Mouse (Mus musculus) forebrain, embryonic 11.5 days (tissue): Measurements from ENCODE around the gene Nudt22. TPM values are rescaled to one million over a fixed set of nuclear protein-coding genes. Genes with fewer than 3 reads are reported as not detected.

ENCODE experiments used
- ATAC-seq: fragments of 200-750 bp; cut with Nextera tagmentation; replicated peaks from 2 replicates; pipeline ENCODE4 v1.8.0; 2017; ENCODE audit warnings: moderate TSS enrichment; ENCODE audit not compliant: low FRiP score
- DNase-seq: peaks from one replicate; pipeline ENCODE4 v3.0.0-alpha.2; 2017; ENCODE audit warnings: low spot score
- H3K27ac ChIP-seq: fragments of 300-500 bp; sonication (generic); 2 replicates; pipeline ENCODE4 v1.5.1; 2014; ENCODE audit warnings: low read depth, low read length
- H3K27me3 ChIP-seq: fragments of 300-500 bp; sonication (generic); 2 replicates; pipeline ENCODE4 v1.6.1; 2014; ENCODE audit warnings: mild to moderate bottlenecking, low read length, mixed read lengths; ENCODE audit not compliant: control insufficient read depth, insufficient read depth
- H3K36me3 ChIP-seq: fragments of 300-500 bp; sonication (generic); 2 replicates; pipeline ENCODE4 v1.6.1; 2014; ENCODE audit warnings: mild to moderate bottlenecking, low read length, moderate library complexity, mixed read lengths; ENCODE audit not compliant: control insufficient read depth, insufficient read depth
- H3K4me1 ChIP-seq: fragments of 300-500 bp; sonication (generic); replicated peaks from 2 replicates; pipeline ENCODE4 v1.6.1; 2014; ENCODE audit warnings: low read length, mixed read lengths; ENCODE audit not compliant: control insufficient read depth, insufficient read depth
- H3K4me2 ChIP-seq: fragments of 300-500 bp; sonication (generic); 2 replicates; pipeline ENCODE4 v1.6.1; 2014; ENCODE audit warnings: low read depth, mild to moderate bottlenecking, low read length, moderate library complexity, mixed read lengths; ENCODE audit not compliant: severe bottlenecking
- H3K4me3 ChIP-seq: fragments of 300-500 bp; sonication (generic); 2 replicates; pipeline ENCODE4 v1.5.1; 2014; ENCODE audit warnings: low read depth, low read length
- H3K9ac ChIP-seq: fragments of 300-500 bp; sonication (generic); 2 replicates; pipeline ENCODE4 v1.6.1; 2014; ENCODE audit warnings: low read length
- H3K9me3 ChIP-seq: fragments of 300-500 bp; sonication (generic); 2 replicates; pipeline ENCODE4 v1.6.1; 2016; ENCODE audit warnings: low read length, mixed read lengths; ENCODE audit not compliant: control insufficient read depth
- WGBS: fragments of 180-500 bp; shearing (Covaris S2); extraction: QIAGEN DNeasy Blood & Tissue Kit; methylation state at CpG from one replicate; pipeline ENCODE4 v1.1.7; 2014; 5-methylcytosine and 5-hydroxymethylcytosine counted together
- polyA plus RNA-seq: library from polyadenylated mRNA; unstranded; fragments of >200 nt; fragmentation: Nextera tagmentation; extraction: Ambion mirVana; gene quantifications from 2 replicates; pipeline ENCODE4 v1.2.1, GENCODE M21; 2014

Gene Nudt22
- polyA plus RNA-seq, 1 experiment from 2014 or later = 14.6 TPM

DNA sequence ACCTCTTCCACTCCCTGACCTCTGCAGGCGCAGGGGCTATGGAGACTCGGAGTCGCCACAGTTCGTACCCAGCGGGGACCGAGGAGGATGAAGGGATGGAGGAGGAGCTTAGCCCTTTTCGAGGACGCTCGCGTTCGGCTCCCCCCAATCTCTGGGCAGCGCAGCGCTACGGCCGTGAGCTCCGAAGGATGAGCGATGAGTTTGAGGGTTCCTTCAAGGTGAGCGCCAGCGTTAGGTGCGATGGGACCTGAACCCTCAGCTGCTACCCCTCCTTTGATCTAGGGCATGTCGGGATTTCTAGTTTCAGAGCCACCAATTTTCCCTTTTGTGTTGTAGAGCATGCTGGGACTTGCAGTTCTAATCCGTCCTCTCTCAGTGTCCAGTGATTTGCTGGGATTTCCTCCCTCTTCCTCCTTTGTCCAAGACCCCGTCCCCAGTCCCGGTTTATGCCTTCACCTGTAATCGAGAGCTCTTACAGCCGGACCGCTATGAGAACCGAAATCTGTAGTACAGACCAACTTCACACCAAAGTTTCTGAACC lies 45.2 kb downstream of the Nudt22 start:
- Histone ChIP-seq H3K4me3 (peak overlapping the region; percentile 60), H3K4me1 (peaks cover 8% of the 10 kb centered on the region; the same call in 1 of the 2 replicates), H3K27ac (peak overlapping the region; percentile 97), H3K4me2 (peak overlapping the region; percentile 96), H3K9ac (peak overlapping the region; percentile 85), H3K36me3 (no peaks in the 10 kb centered on the region; the same call in 1 of the 2 replicates), H3K27me3 (no peaks in the 10 kb centered on the region), H3K9me3 (no peaks in the 10 kb centered on the region)
- ATAC-seq (peak; percentile 72), DNase-seq (peak; percentile 79)
- WGBS = under 1% methylated on average over 28 of the region's 28 CpGs

DNA sequence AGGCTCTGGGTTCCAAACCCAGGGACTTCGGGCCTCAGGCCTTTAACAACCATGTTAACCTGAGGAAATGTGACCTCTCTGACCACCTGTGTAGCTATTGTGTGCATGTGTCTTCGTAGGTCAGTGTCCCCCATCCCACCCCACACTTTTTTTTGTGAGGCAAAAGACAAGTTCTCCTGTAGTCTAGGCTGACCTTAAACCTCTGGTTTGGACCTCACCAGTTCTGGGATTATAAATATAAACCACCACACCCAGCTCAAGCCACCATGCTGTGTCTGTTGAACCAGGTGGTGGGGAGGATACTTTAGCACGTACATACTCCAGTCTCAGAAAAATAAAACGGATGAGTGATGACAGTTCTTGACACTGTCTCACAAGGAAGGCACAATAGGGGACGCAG lies 46.0 kb downstream of the Nudt22 start:
- WGBS = 65% methylated on average over 5 of the region's 5 CpGs
- Histone ChIP-seq H3K27me3 (no peaks in the 10 kb centered on the region), H3K9me3 (no peaks in the 10 kb centered on the region), H3K4me2 (peak overlapping the region; percentile 96), H3K9ac (peak overlapping the region; percentile 85), H3K27ac (peak overlapping the region; percentile 97), H3K4me3 (peak overlapping the region; percentile 60), H3K4me1 (peaks cover 8% of the 10 kb centered on the region; the same call in 1 of the 2 replicates), H3K36me3 (no peaks in the 10 kb centered on the region; the same call in 1 of the 2 replicates)
- ATAC-seq (no peak), DNase-seq (no peak)

DNA sequence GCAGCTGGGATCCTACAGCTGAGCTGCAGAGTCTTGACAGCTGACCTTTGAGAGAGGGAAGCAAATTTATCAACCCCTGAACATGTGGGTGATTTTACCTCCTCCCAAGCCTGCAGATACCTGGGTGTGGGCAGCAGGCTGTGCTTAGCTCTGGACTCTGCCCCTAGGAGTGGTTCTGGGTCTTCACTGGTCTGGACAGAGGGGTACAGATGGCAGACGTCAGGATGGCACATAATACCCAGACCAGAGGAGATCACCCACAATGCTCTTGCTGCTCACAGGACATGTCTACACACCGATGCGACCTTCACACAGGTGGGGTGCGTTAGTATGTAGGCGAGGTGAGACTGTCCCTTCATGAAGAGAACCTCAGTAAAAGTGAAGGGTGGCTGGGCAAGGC lies 46.4 kb downstream of the Nudt22 start:
- H3K4me1 ChIP-seq = peaks cover 8% of the 10 kb centered on the region; the same call in 1 of the 2 replicates
- H3K9ac ChIP-seq = no peak overlapping the region; the same call in 1 of the 2 replicates
- WGBS = 87% methylated on average over 5 of the region's 5 CpGs
- H3K9me3 ChIP-seq = no peaks in the 10 kb centered on the region
- H3K27ac ChIP-seq = no peak overlapping the region
- ATAC-seq (no peak), DNase-seq (no peak)
- H3K4me2 ChIP-seq = no peak overlapping the region
- H3K27me3 ChIP-seq = no peaks in the 10 kb centered on the region
- no peaks in the 10 kb centered on the region for H3K36me3 ChIP-seq
- H3K4me3 ChIP-seq = no peak overlapping the region

GRCm38 (mm10) chr19:6948186-6948585 lies 47.7 kb downstream of the Nudt22 start:
- ATAC-seq = no peak
- WGBS = 89% methylated on average over 4 of the region's 4 CpGs

GRCm38 (mm10) chr19:6947742-6948141 lies 48.2 kb downstream of the Nudt22 start:
- Histone ChIP-seq H3K27me3 (no peaks in the 10 kb centered on the region), H3K4me2 (no peak overlapping the region), H3K9ac (no peak overlapping the region), H3K9me3 (no peaks in the 10 kb centered on the region), H3K36me3 (no peaks in the 10 kb centered on the region), H3K4me1 (peaks cover 11% of the 10 kb centered on the region), H3K27ac (no peak overlapping the region), H3K4me3 (no peak overlapping the region)
- DNase-seq (no peak), ATAC-seq (no peak)
- 55% methylated on average over 4 of the region's 4 CpGs for WGBS

More at GRCm38 (mm10) chr19:6948186-6948585, 47.7 kb downstream of the Nudt22 start:
- Histone ChIP-seq H3K36me3 (no peaks in the 10 kb centered on the region), H3K4me1 (peaks cover 8% of the 10 kb centered on the region; the same call in 1 of the 2 replicates), H3K9me3 (no peaks in the 10 kb centered on the region), H3K4me3 (no peak overlapping the region), H3K27ac (no peak overlapping the region), H3K27me3 (no peaks in the 10 kb centered on the region), H3K4me2 (no peak overlapping the region), H3K9ac (no peak overlapping the region)
- DNase-seq = no peak

DNA sequence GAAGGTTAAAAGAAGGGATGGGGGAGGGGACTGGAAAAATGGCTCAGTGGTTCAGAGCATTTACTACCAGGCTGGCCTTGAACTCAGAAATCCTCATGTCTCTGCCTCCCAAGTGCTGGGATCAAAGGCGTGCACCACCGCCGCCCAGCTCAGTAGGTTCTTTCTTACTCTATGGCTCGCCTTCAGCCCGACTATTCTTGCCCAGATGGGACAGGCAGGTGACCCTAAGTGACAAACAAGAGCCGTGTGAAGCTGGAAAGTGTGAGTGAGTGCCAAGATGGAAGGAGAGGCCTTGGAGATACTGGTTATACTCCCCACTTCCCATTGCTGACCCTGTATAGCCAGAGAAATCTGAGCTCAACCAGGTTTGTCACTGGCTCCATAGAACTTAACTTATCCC lies 52.2 kb downstream of the Nudt22 start:
- peaks cover 15% of the 10 kb centered on the region for H3K4me1 ChIP-seq
- H3K9me3 ChIP-seq = no peaks in the 10 kb centered on the region
- no peaks in the 10 kb centered on the region for H3K36me3 ChIP-seq
- no peak overlapping the region for H3K27ac ChIP-seq
- H3K27me3 ChIP-seq = no peaks in the 10 kb centered on the region
- no peak overlapping the region for H3K9ac ChIP-seq
- no peak overlapping the region for H3K4me2 ChIP-seq
- 85% methylated on average over 6 of the region's 6 CpGs for WGBS
- no peak for DNase-seq
- no peak overlapping the region for H3K4me3 ChIP-seq
- ATAC-seq = no peak

Other genes starting within 250 kb of the Nudt22 start
- 6.0 and 7.2 TPM in 2 replicates for gene Rps6ka4, start 155.5 kb downstream of the Nudt22 start, polyA plus RNA-seq
- 0.56 and 0.80 TPM in 2 replicates for gene Ccdc88b, start 137.9 kb downstream of the Nudt22 start, polyA plus RNA-seq
- gene Trmt112, start 86.4 kb downstream of the Nudt22 start, polyA plus RNA-seq = 144 and 152 TPM in 2 replicates
- gene Prdx5, start 86.0 kb downstream of the Nudt22 start, polyA plus RNA-seq = 105 and 106 TPM in 2 replicates
- 5.4 TPM in 2 replicates for gene Esrra, start 74.3 kb downstream of the Nudt22 start, polyA plus RNA-seq
- gene Catsperz, start 70.7 kb downstream of the Nudt22 start, polyA plus RNA-seq = not detected in 2 replicates
- not detected in 2 replicates for gene Kcnk4, start 61.6 kb downstream of the Nudt22 start, polyA plus RNA-seq
- gene Bad, start 54.3 kb downstream of the Nudt22 start, polyA plus RNA-seq = 56.6 and 57.0 TPM in 2 replicates
- gene Gpr137, start 53.6 kb downstream of the Nudt22 start, polyA plus RNA-seq = 32.7 and 34.3 TPM in 2 replicates
- 305 and 329 TPM in 2 replicates for gene Ppp1r14b, start 21.1 kb downstream of the Nudt22 start, polyA plus RNA-seq
- gene Plcb3, start 19.6 kb downstream of the Nudt22 start, polyA plus RNA-seq = 21.2 and 24.1 TPM in 2 replicates
- gene Fkbp2, start 15.6 kb downstream of the Nudt22 start, polyA plus RNA-seq = 65.4 and 80.7 TPM in 2 replicates
- gene Vegfb, start 8.5 kb downstream of the Nudt22 start, polyA plus RNA-seq = 29.5 and 32.7 TPM in 2 replicates
- 14.5 and 18.8 TPM in 2 replicates for gene Dnajc4, start 3.5 kb downstream of the Nudt22 start, polyA plus RNA-seq
- gene Trpt1, start within 50 bp of the Nudt22 start, polyA plus RNA-seq = 12.8 and 14.9 TPM in 2 replicates
- 8.0 and 8.5 TPM in 2 replicates for gene Fermt3, start 23.4 kb upstream of the Nudt22 start, polyA plus RNA-seq
- gene Stip1, start 43.9 kb upstream of the Nudt22 start, polyA plus RNA-seq = 428 and 444 TPM in 2 replicates
- 3.6 and 4.0 TPM in 2 replicates for gene Macrod1, start 60.7 kb upstream of the Nudt22 start, polyA plus RNA-seq
- 7.7 and 9.0 TPM in 2 replicates for gene Flrt1, start 109.6 kb upstream of the Nudt22 start, polyA plus RNA-seq
- gene Otub1, start 210.2 kb upstream of the Nudt22 start, polyA plus RNA-seq = 238 and 256 TPM in 2 replicates
- 678 and 706 TPM in 2 replicates for gene Cox8a, start 221.5 kb upstream of the Nudt22 start, polyA plus RNA-seq
- 106 and 107 TPM in 2 replicates for gene Naa40, start 245.1 kb upstream of the Nudt22 start, polyA plus RNA-seq